Mouse (Mus musculus): ENCODE data around the gene Gm21994. TPM values are rescaled to one million over a fixed set of nuclear protein-coding genes. Genes with fewer than 3 reads are reported as not detected.
"Not testable (repeated sequence)": the region's sequence is repeated elsewhere in the genome, so short reads cannot be mapped to it uniquely, and the experiment has no call there.

The Gm21994 gene
- polyA plus RNA-seq (2012; rRNA removed): 0.18 and 0.19 TPM in 2 replicates

DNA sequence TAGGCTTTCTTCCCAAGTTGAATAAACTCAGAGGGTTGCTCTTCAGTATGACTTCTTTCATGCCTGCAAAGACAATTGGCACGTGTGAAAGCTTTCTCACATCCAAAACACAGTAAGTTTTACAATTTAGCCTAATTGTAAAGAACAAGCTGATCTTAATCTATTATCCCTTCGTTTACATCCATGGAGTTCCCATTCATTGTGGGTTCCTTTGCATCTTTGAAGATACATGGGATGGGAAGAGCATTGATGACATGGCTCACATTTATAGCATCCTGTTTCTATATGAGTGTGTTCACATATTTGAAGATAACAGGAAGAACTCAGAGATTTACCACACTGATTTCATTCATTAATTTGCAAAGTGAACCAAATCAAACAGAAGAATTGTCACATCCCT is at the start of gene Gm21994:
Gene Gm21994 (minus strand): TSS at position 101 of the 400 bp plus-strand sequence.
- H3K4me1 ChIP-seq (ENCODE audit: control insufficient read depth, insufficient read depth, insufficient read length); H3K27ac ChIP-seq (ENCODE audit: insufficient read depth, low read length); DNase-seq (ENCODE audit: low read depth in 1 of 2, low spot score in 2 of 2); H3K27me3 ChIP-seq (ENCODE audit: control insufficient read depth, insufficient read depth, low read length); H3K4me3 ChIP-seq (ENCODE audit: extremely low read depth, insufficient read depth, insufficient read length); H3K36me3 ChIP-seq (ENCODE audit: control insufficient read depth, insufficient read depth, low read length): not testable (repeated sequence)
- 48% methylated on average over 2 of the region's 2 CpGs for WGBS

DNA sequence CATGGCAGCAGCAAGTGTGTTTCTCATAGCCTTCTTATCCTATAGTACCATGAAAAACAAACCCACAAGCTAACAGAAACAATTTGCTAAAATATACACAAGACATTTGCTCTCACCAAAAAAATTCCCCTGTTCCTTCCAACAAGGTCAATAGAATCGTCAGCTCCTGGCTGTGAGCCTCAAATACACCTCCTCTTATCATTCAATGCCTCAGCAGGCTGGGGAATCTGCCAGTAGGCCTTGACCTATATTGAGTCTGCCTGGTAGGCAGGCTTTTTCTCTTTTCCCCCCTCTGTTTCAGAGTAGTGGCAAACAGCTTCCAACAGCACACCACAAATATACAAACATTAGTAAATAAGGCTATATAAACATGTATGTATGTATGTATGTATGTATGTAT is 43.7 kb upstream of the Gm21994 start:
- 50% methylated on average over 1 of the region's 1 CpGs for WGBS
- H3K36me3 ChIP-seq (ENCODE audit: control insufficient read depth, insufficient read depth, low read length): no peaks in the 10 kb centered on the region
- no peaks in the 10 kb centered on the region for H3K27me3 ChIP-seq (ENCODE audit: control insufficient read depth, insufficient read depth, low read length)
- H3K4me1 ChIP-seq (ENCODE audit: control insufficient read depth, insufficient read depth, insufficient read length): no peaks in the 10 kb centered on the region
- DNase-seq (ENCODE audit: low read depth in 1 of 2, low spot score in 2 of 2): no peak
- no peak overlapping the region for H3K4me3 ChIP-seq (ENCODE audit: extremely low read depth, insufficient read depth, insufficient read length)
- TF ChIP-seq POLR2A (IDR thresholded peaks at IDR 0.05; ENCODE audit: low read depth, low read length) (no peak), CTCF (IDR thresholded peaks at IDR 0.05; ENCODE audit: extremely low read depth, insufficient read depth, insufficient read length, insufficient replicate concordance) (no peak)
- H3K27ac ChIP-seq (ENCODE audit: insufficient read depth, low read length): no peak overlapping the region

DNA sequence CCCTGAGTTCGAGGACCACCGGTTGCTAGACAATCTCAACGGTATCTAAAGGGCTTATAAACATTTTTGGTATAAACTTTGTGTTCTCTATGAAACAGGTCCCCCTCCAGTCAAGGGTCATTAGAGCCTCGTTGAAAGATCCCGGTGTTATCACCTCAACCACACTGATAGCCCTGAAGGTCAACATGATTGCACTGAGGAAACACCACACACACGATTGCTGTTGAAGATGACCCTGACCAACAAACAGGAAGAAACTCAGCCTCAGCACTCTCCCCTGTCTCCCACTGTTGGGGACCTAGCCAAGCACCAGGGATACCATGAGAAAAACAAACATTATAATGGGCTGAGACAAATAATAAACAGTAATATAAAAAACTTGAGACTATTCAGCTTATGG is 38.3 kb upstream of the Gm21994 start:
- TF ChIP-seq CTCF (IDR thresholded peaks at IDR 0.05; ENCODE audit: extremely low read depth, insufficient read depth, insufficient read length, insufficient replicate concordance): no peak
- TF ChIP-seq POLR2A (IDR thresholded peaks at IDR 0.05; ENCODE audit: low read depth, low read length): no peak
- H3K4me1 ChIP-seq (ENCODE audit: control insufficient read depth, insufficient read depth, insufficient read length): no peaks in the 10 kb centered on the region
- no peaks in the 10 kb centered on the region for H3K27me3 ChIP-seq (ENCODE audit: control insufficient read depth, insufficient read depth, low read length)
- no peak overlapping the region for H3K4me3 ChIP-seq (ENCODE audit: extremely low read depth, insufficient read depth, insufficient read length)
- 79% methylated on average over 6 of the region's 6 CpGs for WGBS
- no peak for DNase-seq (ENCODE audit: low read depth in 1 of 2, low spot score in 2 of 2)
- H3K36me3 ChIP-seq (ENCODE audit: control insufficient read depth, insufficient read depth, low read length): no peaks in the 10 kb centered on the region
- no peak overlapping the region for H3K27ac ChIP-seq (ENCODE audit: insufficient read depth, low read length)

DNA sequence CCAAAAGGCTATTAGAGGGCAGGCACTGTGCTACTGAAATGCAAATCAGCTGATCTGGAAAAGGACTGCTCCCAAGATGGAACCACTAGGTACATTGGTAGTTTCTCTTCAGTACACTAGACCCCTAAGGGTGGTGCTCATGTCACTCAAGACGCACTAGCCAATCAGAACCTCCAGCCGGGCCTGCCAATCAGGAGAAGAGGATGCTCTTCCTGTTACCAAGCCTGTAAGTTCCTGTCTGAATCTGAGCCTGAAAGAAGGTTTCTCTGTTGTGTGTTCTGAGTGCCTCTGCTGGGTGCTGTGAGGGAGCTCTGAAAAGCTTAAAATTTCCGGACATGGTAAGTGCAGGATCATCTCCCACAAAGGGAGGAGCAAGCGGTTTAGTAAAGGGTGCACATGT is 1.9 kb upstream of the Gm21994 start, which contains the start of gene Gm14124:
Gene Gm14124 (plus strand): TSS at position 227 of the 400 bp plus-strand sequence.
- DNase-seq (ENCODE audit: low read depth in 1 of 2, low spot score in 2 of 2); H3K27ac ChIP-seq (ENCODE audit: insufficient read depth, low read length); H3K36me3 ChIP-seq (ENCODE audit: control insufficient read depth, insufficient read depth, low read length); H3K27me3 ChIP-seq (ENCODE audit: control insufficient read depth, insufficient read depth, low read length); H3K4me3 ChIP-seq (ENCODE audit: extremely low read depth, insufficient read depth, insufficient read length); H3K4me1 ChIP-seq (ENCODE audit: control insufficient read depth, insufficient read depth, insufficient read length): not testable (repeated sequence)
- WGBS: 84% methylated on average over 4 of the region's 4 CpGs

DNA sequence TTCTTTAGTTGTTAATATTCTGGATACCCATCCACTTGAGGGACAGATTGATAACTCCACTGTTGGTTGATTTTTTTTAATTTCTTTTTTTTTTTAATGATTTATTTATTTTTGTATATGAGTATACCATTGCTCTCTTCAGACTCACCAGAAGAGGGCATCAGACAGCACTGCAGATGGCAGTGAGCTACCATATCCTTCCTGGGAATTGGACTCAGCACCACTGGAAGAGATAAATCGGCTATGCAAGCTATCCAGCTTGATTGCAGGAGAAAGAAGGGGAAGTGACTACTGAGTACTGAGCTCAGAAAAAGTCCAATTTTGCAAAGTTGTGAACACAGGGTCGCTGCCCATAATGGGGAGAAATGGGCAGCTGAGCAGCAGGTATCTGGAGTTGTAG is 1.5 kb upstream of the Gm21994 start:
- H3K27ac ChIP-seq (ENCODE audit: insufficient read depth, low read length); H3K4me1 ChIP-seq (ENCODE audit: control insufficient read depth, insufficient read depth, insufficient read length); DNase-seq (ENCODE audit: low read depth in 1 of 2, low spot score in 2 of 2); H3K27me3 ChIP-seq (ENCODE audit: control insufficient read depth, insufficient read depth, low read length); H3K4me3 ChIP-seq (ENCODE audit: extremely low read depth, insufficient read depth, insufficient read length); H3K36me3 ChIP-seq (ENCODE audit: control insufficient read depth, insufficient read depth, low read length): not testable (repeated sequence)
- WGBS: 73% methylated on average over 2 of the region's 2 CpGs

DNA sequence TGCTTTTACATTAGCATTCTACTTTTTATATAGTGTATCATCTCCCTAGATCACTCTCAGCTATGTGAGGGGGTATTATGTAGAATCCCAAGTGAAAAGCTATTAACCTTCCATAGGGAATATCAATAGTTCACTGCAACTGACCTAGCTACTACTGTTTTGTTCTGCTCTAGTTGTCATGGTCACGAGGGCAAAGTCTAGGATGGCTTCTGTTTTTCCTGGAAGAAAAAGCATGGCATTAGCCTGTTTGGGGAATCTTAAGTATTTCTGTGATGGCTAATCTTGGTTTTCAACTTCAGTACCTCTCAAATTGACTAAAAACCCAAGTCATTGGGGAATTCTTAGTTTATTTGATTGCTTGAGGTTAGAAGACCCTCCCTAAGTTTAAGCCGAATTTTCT is 12.2 kb downstream of the Gm21994 start:
- Histone ChIP-seq H3K27me3 (ENCODE audit: control insufficient read depth, insufficient read depth, low read length) (no peaks in the 10 kb centered on the region), H3K36me3 (ENCODE audit: control insufficient read depth, insufficient read depth, low read length) (no peaks in the 10 kb centered on the region), H3K4me1 (ENCODE audit: control insufficient read depth, insufficient read depth, insufficient read length) (no peaks in the 10 kb centered on the region), H3K27ac (ENCODE audit: insufficient read depth, low read length) (no peak overlapping the region), H3K4me3 (ENCODE audit: extremely low read depth, insufficient read depth, insufficient read length) (no peak overlapping the region)
- TF ChIP-seq CTCF (IDR thresholded peaks at IDR 0.05; ENCODE audit: extremely low read depth, insufficient read depth, insufficient read length, insufficient replicate concordance) (no peak), POLR2A (IDR thresholded peaks at IDR 0.05; ENCODE audit: low read depth, low read length) (no peak)
- DNase-seq (ENCODE audit: low read depth in 1 of 2, low spot score in 2 of 2): no peak
- 82% methylated on average over 2 of the region's 2 CpGs for WGBS

DNA sequence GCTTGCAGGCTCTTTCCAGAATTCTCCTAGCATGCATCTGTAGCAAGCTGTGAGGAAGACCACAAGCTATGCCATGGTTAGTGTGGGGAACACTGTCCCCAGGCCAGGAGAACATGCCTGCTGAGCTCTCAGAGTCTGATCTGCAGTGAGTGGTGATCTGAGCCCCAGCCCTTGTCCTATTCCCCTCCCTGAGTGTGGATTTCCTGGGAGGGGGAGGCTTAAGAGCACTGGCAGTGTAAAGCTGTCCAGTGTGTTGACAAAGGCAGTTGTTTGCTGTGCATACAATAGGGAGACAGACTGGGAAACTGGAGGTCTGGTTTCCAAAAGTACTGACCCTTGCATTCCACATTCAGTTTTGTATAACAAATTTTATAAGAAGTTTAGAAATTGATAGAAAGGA is 32.1 kb downstream of the Gm21994 start:
- H3K36me3 ChIP-seq (ENCODE audit: control insufficient read depth, insufficient read depth, low read length); DNase-seq (ENCODE audit: low read depth in 1 of 2, low spot score in 2 of 2); H3K4me1 ChIP-seq (ENCODE audit: control insufficient read depth, insufficient read depth, insufficient read length); H3K27ac ChIP-seq (ENCODE audit: insufficient read depth, low read length); H3K4me3 ChIP-seq (ENCODE audit: extremely low read depth, insufficient read depth, insufficient read length); H3K27me3 ChIP-seq (ENCODE audit: control insufficient read depth, insufficient read depth, low read length): not testable (repeated sequence)

DNA sequence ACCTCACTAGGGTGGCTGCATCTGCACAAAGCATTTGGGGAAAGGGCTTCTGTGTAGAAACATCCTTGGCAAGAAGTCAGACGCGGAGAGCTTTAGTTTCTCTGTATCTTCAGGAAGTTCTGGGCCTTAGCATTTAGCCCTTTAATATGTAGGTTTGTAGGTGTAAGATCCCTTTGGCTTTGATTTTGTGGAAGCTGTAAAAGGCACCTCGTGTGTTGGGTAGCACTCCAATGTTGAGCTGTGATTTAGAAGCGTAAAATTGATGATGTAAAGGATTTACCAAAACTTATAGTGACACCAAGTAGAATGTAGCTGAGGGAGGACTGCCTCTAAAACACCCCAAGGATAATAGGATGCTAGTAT is 37.0 kb downstream of the Gm21994 start:
- not testable (repeated sequence) for H3K36me3 ChIP-seq (ENCODE audit: control insufficient read depth, insufficient read depth, low read length); H3K27ac ChIP-seq (ENCODE audit: insufficient read depth, low read length); DNase-seq (ENCODE audit: low read depth in 1 of 2, low spot score in 2 of 2); H3K27me3 ChIP-seq (ENCODE audit: control insufficient read depth, insufficient read depth, low read length); H3K4me1 ChIP-seq (ENCODE audit: control insufficient read depth, insufficient read depth, insufficient read length)
- peak overlapping the region; percentile 52 for H3K4me3 ChIP-seq (ENCODE audit: extremely low read depth, insufficient read depth, insufficient read length)
- 24% methylated on average over 4 of the region's 4 CpGs for WGBS

DNA sequence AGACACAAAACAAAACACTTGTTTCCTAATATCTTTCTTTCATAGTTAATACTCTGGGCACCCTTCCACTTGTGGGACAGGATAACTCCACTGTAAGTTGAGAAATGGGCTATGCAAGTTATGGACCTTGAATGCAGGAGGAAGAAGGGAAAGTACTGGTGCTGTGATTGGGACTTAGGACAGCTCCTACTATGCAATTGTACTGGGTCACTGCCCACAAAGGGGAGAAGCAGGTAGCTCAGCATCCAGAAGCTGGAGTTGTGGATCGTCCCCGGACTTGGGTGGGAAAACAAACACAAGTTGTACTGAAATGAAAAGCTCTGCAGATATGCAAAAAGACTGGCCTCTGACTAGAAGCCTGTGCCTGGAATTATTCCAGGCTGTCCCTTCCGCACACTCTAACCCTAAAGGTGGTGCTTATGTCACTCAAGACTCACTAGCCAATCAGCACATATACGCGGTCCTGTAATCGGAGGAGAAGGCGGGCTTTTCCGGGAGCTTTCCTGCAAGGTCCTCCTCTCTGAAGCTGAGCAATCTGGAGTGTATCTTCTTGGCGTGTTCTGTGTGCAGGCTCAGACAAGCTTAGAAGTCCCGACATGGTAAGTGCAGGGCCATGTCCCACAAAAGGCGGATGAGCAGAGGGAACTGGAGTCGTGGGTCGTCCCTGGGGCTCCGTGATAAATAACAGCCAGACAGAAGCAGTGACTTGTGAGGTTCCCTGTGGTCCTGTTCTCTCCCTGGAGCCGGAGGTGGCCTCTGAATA is 37.6 kb downstream of the Gm21994 start, which contains the start of gene Zfp937:
Gene Zfp937 (plus strand): TSS at position 474 of the 763 bp plus-strand sequence.
- WGBS: 9% methylated on average over 15 of the region's 15 CpGs
- DNase-seq (ENCODE audit: low read depth in 1 of 2, low spot score in 2 of 2): peak in 1 of 2 experiments; percentile 37
- H3K27me3 ChIP-seq (ENCODE audit: control insufficient read depth, insufficient read depth, low read length); H3K36me3 ChIP-seq (ENCODE audit: control insufficient read depth, insufficient read depth, low read length); H3K4me1 ChIP-seq (ENCODE audit: control insufficient read depth, insufficient read depth, insufficient read length); H3K27ac ChIP-seq (ENCODE audit: insufficient read depth, low read length): not testable (repeated sequence)
- H3K4me3 ChIP-seq (ENCODE audit: extremely low read depth, insufficient read depth, insufficient read length): peak within 1 kb of the TSS; percentile 52

Measured in spleen, adult 2 months (tissue).